Mouse (Mus musculus) neural tube, embryonic 12.5 days (tissue): Measurements from ENCODE around the gene Asic2. TPM values are rescaled to one million over a fixed set of nuclear protein-coding genes. Genes with fewer than 3 reads are reported as not detected.
A peak's percentile ranks its signal among the peaks of the same experiment; 100 is the strongest.

Experiments
- ATAC-seq: fragments of 200-750 bp; cut with Nextera tagmentation; 2 replicates; pipeline ENCODE4 v1.8.0; 2017; ENCODE audit warnings: low read depth, mild to moderate bottlenecking, moderate TSS enrichment, moderate library complexity; ENCODE audit not compliant: low FRiP score
- H3K27ac ChIP-seq: fragments of 300-500 bp; sonication (generic); 2 replicates; pipeline ENCODE4 v1.5.1; 2016
- H3K27me3 ChIP-seq: fragments of 300-500 bp; sonication (generic); replicated peaks from 2 replicates; pipeline ENCODE4 v1.6.1; 2016; ENCODE audit warnings: mild to moderate bottlenecking
- H3K36me3 ChIP-seq: fragments of 300-500 bp; sonication (generic); 2 replicates; pipeline ENCODE4 v1.6.1; 2016; ENCODE audit warnings: mild to moderate bottlenecking
- H3K4me1 ChIP-seq: fragments of 300-500 bp; sonication (generic); 2 replicates; pipeline ENCODE4 v1.6.1; 2016
- H3K4me2 ChIP-seq: fragments of 300-500 bp; sonication (generic); replicated peaks from 2 replicates; pipeline ENCODE4 v1.6.1; 2016; ENCODE audit warnings: mild to moderate bottlenecking
- H3K4me3 ChIP-seq: fragments of 300-500 bp; sonication (generic); 2 replicates; pipeline ENCODE4 v1.5.1; 2016
- H3K9ac ChIP-seq: fragments of 300-500 bp; sonication (generic); 2 replicates; pipeline ENCODE4 v1.6.1; 2016; ENCODE audit warnings: mild to moderate bottlenecking
- H3K9me3 ChIP-seq: fragments of 300-500 bp; sonication (generic); 2 replicates; pipeline ENCODE4 v1.6.1; 2016; ENCODE audit warnings: mild to moderate bottlenecking
- WGBS: fragments of 180-500 bp; shearing (Covaris S2); methylation state at CpG from one replicate; pipeline ENCODE4 v1.1.7; 2016; 5-methylcytosine and 5-hydroxymethylcytosine counted together
- polyA plus RNA-seq: library from polyadenylated mRNA; unstranded; fragments of >200 nt; fragmentation: Nextera tagmentation; extraction: Ambion mirVana; gene quantifications from 2 replicates; pipeline ENCODE4 v1.2.1, GENCODE M21; 2016

Gene Asic2
- polyA plus RNA-seq, 1 experiment from 2014 or later = 8.4 TPM

DNA sequence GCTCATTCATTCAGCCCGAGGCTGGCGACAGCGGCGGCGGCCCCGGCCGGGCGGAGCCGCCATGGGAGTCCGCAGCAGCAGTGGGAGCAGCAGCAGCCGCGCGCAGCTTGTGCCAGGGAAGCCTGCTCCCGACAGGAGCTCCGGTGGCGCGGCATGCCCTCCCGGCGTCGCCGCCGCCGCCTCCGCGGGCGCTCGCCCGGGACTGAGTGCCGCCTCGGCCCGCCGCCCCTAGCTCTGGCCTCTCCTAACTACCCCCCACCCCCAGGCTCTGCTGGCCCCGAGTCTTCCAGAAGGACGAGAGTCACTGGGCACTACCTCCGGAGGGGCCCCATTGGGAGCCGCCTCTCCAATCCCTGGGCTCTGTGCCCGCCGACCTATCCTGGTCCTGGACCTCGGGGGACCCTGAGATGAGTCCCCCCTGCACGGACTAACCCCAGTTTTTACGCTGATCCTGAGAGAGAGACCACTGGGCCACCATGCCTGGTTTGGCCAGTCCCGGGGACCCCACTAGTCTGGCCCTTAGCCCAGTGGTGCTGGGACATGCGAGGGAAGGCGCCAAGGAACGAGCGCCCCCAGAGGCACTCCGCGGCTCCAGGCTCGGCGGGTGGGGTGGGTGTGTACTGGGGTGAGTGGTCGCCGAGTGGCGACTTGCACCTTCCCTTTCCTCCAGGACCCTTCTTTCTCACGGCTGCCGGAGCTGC is 815.6 kb downstream of the Asic2 start:
- WGBS = under 1% methylated on average over 53 of the region's 55 CpGs
- Histone ChIP-seq H3K27me3 (peaks cover 36% of the 10 kb centered on the region), H3K4me2 (peak overlapping the region; percentile 98), H3K4me3 (peak overlapping the region; percentile 65), H3K4me1 (peaks cover 18% of the 10 kb centered on the region), H3K9ac (peak overlapping the region; percentile 74), H3K9me3 (no peaks in the 10 kb centered on the region), H3K27ac (no peak overlapping the region), H3K36me3 (no peaks in the 10 kb centered on the region)
- peak; percentile 93 for ATAC-seq

DNA sequence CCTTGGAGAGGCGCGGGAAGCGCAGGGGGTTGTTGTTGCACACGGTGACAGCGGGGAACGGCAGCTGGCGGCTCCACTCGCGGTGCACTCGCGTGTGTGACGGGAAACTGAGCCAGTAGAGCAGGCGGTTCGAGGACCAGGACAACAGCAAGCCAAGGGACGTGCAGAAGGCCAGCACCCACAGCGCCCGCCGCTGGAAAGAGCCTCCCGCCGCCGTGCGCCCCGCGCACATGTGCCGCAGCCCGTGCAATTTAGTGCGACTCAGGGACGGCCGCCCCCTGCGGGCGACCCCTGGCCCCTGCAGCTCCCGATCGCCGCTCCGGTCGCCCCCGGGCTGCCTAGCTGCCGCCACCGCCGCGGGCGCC is 816.3 kb downstream of the Asic2 start:
- peak overlapping the region; percentile 98 for H3K4me2 ChIP-seq
- H3K36me3 ChIP-seq = no peaks in the 10 kb centered on the region
- no peak overlapping the region for H3K27ac ChIP-seq
- peaks cover 18% of the 10 kb centered on the region for H3K4me1 ChIP-seq
- peak overlapping the region; percentile 74 for H3K9ac ChIP-seq
- H3K4me3 ChIP-seq = peak overlapping the region; percentile 65
- peaks cover 36% of the 10 kb centered on the region for H3K27me3 ChIP-seq
- WGBS = 0% methylated on average over 40 of the region's 42 CpGs
- ATAC-seq = peak; percentile 41
- H3K9me3 ChIP-seq = no peaks in the 10 kb centered on the region

GRCm38 (mm10) chr11:81151286-81152020 is 816.8 kb downstream of the Asic2 start:
- Histone ChIP-seq H3K27ac (no peak overlapping the region), H3K27me3 (peaks cover 36% of the 10 kb centered on the region)
- 5% methylated on average over 36 of the region's 36 CpGs for WGBS

GRCm38 (mm10) chr11:81150621-81151020 is 817.6 kb downstream of the Asic2 start:
- peaks cover 33% of the 10 kb centered on the region for H3K27me3 ChIP-seq
- no peak overlapping the region for H3K9ac ChIP-seq
- H3K4me1 ChIP-seq = peaks cover 18% of the 10 kb centered on the region
- H3K36me3 ChIP-seq = no peaks in the 10 kb centered on the region
- no peak overlapping the region for H3K4me2 ChIP-seq
- H3K4me3 ChIP-seq = no peak overlapping the region
- H3K27ac ChIP-seq = no peak overlapping the region
- no peaks in the 10 kb centered on the region for H3K9me3 ChIP-seq
- WGBS = 83% methylated on average over 8 of the region's 8 CpGs
- no peak for ATAC-seq

More at GRCm38 (mm10) chr11:81151286-81152020, 816.8 kb downstream of the Asic2 start:
- Histone ChIP-seq H3K4me2 (peak overlapping the region; percentile 98), H3K36me3 (no peaks in the 10 kb centered on the region), H3K4me1 (peaks cover 18% of the 10 kb centered on the region), H3K9me3 (no peaks in the 10 kb centered on the region), H3K9ac (peak overlapping the region; percentile 74), H3K4me3 (peak overlapping the region; percentile 65)
- no peak for ATAC-seq

DNA sequence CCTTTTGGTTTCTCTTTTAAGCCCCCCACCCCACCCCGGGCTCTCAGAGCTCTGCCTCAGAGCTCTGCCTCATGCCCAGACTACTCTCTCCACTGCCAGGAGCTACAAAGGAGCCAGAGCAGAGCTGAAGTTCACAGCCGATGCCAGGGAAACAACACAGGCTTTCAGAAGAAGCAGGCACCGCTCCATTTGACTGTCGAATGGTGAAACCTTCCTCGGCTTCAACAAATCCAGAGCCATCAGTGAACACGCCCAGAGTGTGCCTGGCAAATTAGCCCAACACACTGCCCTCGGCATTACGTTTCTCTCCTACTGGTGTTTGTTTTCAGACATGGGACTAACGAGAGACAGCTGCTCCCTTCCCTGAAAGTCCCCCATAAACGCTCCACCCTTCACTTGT is 819.8 kb downstream of the Asic2 start:
- 64% methylated on average over 10 of the region's 10 CpGs for WGBS
- no peak overlapping the region for H3K4me2 ChIP-seq

DNA sequence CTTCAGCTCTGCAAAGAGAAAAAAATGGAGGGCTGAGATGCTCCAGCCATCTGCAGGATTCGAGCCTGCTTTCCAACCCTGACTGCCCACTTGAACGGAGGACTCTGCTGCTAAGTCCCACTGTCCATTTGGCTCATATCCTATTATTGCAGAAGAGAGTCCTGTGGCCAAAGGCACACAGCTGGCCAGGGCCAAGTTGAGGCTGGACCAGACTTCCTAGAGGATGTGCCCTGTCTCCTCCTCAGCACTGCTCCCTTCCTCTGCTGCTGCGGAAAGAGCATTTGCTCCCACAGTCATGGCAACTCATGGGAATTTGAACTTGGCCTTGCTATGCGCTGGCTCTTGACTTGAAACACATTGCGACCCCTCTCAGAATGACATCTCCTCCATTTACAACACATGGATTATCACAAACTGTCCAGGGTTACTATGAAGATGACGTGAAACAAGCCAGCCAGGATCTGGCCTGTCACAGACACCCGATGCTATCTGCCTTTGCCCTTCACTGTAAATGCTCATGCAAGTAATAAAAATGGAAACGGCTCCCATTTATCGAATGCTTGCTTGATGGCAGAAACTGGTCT is 821.6 kb downstream of the Asic2 start:
- Histone ChIP-seq H3K36me3 (no peaks in the 10 kb centered on the region), H3K27ac (no peak overlapping the region), H3K4me2 (no peak overlapping the region), H3K4me1 (peaks cover 4% of the 10 kb centered on the region), H3K9ac (no peak overlapping the region), H3K9me3 (no peaks in the 10 kb centered on the region), H3K27me3 (peaks cover 14% of the 10 kb centered on the region), H3K4me3 (no peak overlapping the region)
- no peak for ATAC-seq
- 84% methylated on average over 9 of the region's 9 CpGs for WGBS

More for the DNA sequence above, 819.8 kb downstream of the Asic2 start:
- Histone ChIP-seq H3K9me3 (no peaks in the 10 kb centered on the region), H3K27ac (no peak overlapping the region), H3K27me3 (peaks cover 20% of the 10 kb centered on the region), H3K36me3 (no peaks in the 10 kb centered on the region), H3K4me1 (peaks cover 18% of the 10 kb centered on the region), H3K9ac (no peak overlapping the region), H3K4me3 (no peak overlapping the region)
- no peak for ATAC-seq

GRCm38 (mm10) chr11:81135141-81135540 is 833.1 kb downstream of the Asic2 start:
- WGBS = 58% methylated on average over 4 of the region's 4 CpGs
- ATAC-seq = no peak
- Histone ChIP-seq H3K9ac (no peak overlapping the region), H3K9me3 (no peaks in the 10 kb centered on the region), H3K4me1 (peaks cover 6% of the 10 kb centered on the region; the same call in 1 of the 2 replicates), H3K4me2 (no peak overlapping the region), H3K4me3 (no peak overlapping the region), H3K27ac (no peak overlapping the region), H3K27me3 (no peaks in the 10 kb centered on the region), H3K36me3 (no peaks in the 10 kb centered on the region)

- WGBS = 9% methylated on average over 5 of the region's 5 CpGs
- Histone ChIP-seq H3K36me3 (no peaks in the 10 kb centered on the region), H3K27me3 (no peaks in the 10 kb centered on the region), H3K4me3 (no peak overlapping the region), H3K27ac (no peak overlapping the region), H3K4me2 (no peak overlapping the region), H3K9ac (no peak overlapping the region), H3K4me1 (peaks cover 6% of the 10 kb centered on the region; the same call in 1 of the 2 replicates), H3K9me3 (no peaks in the 10 kb centered on the region)
- no peak for ATAC-seq
Observed at GRCm38 (mm10) chr11:81133950-81134349, 834.3 kb downstream of the Asic2 start.

DNA sequence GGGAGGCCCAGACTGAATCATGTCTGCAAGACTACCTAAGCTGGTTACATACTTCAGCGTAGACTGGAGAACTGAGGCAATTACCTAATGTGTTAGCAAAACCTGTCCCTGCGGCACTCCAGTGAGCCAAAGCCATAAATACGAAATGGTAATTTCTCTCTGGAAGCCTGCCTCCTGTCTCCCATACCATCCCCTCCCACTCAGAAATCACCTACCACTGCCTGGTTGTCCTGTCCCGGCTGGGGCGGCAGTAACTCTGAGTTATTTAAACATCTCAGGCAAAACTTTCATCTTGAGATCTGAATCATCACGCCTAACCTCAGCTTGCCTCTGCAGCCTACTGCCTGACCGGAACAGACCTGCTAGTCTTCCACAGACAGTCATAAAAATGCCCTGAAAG is 835.6 kb downstream of the Asic2 start:
- Histone ChIP-seq H3K4me2 (no peak overlapping the region), H3K27me3 (no peaks in the 10 kb centered on the region), H3K27ac (no peak overlapping the region), H3K9me3 (no peaks in the 10 kb centered on the region), H3K4me1 (peaks cover 6% of the 10 kb centered on the region; the same call in 1 of the 2 replicates), H3K9ac (no peak overlapping the region), H3K4me3 (no peak overlapping the region), H3K36me3 (no peaks in the 10 kb centered on the region)
- no peak for ATAC-seq
- WGBS = 69% methylated on average over 7 of the region's 7 CpGs

GRCm38 (mm10) chr11:81124363-81124762 is 843.9 kb downstream of the Asic2 start:
- Histone ChIP-seq H3K4me1 (peaks cover 7% of the 10 kb centered on the region; the same call in 1 of the 2 replicates), H3K9me3 (no peaks in the 10 kb centered on the region), H3K9ac (no peak overlapping the region), H3K4me2 (no peak overlapping the region), H3K4me3 (no peak overlapping the region), H3K27ac (no peak overlapping the region), H3K27me3 (no peaks in the 10 kb centered on the region), H3K36me3 (no peaks in the 10 kb centered on the region)
- WGBS = 90% methylated on average over 6 of the region's 6 CpGs
- ATAC-seq = no peak

- H3K4me2 ChIP-seq = no peak overlapping the region
- WGBS = 70% methylated on average over 8 of the region's 8 CpGs
- no peaks in the 10 kb centered on the region for H3K36me3 ChIP-seq
- no peaks in the 10 kb centered on the region for H3K9me3 ChIP-seq
- no peak overlapping the region for H3K4me3 ChIP-seq
- no peak overlapping the region for H3K9ac ChIP-seq
- ATAC-seq = no peak
- H3K27me3 ChIP-seq = no peaks in the 10 kb centered on the region
- H3K4me1 ChIP-seq = peaks cover 20% of the 10 kb centered on the region
- H3K27ac ChIP-seq = no peak overlapping the region
Observed at GRCm38 (mm10) chr11:81120024-81120576, 848.2 kb downstream of the Asic2 start.

- Histone ChIP-seq H3K27me3 (no peaks in the 10 kb centered on the region), H3K36me3 (no peaks in the 10 kb centered on the region), H3K4me3 (no peak overlapping the region), H3K9ac (no peak overlapping the region), H3K9me3 (no peaks in the 10 kb centered on the region), H3K4me1 (peaks cover 20% of the 10 kb centered on the region), H3K27ac (no peak overlapping the region), H3K4me2 (0 out of 2 replicates have a peak overlapping the region, but pooled peaks have one; percentile 14)
- ATAC-seq = no peak
- 18% methylated on average over 7 of the region's 7 CpGs for WGBS
Observed at GRCm38 (mm10) chr11:81118055-81118454, 850.2 kb downstream of the Asic2 start.
